Mouse (Mus musculus) forebrain, postnatal 0 days (tissue): ENCODE measurements around the gene Cep152. TPM values are rescaled to one million over a fixed set of nuclear protein-coding genes. Genes with fewer than 3 reads are reported as not detected.

Experiments
- ATAC-seq: fragments of 200-750 bp; cut with Nextera tagmentation; 2 replicates; pipeline ENCODE4 v1.8.0; 2017; ENCODE audit warnings: mild to moderate bottlenecking, moderate library complexity
- DNase-seq: peaks from one replicate; pipeline ENCODE4 v3.0.0-alpha.2; 2015
- H3K27ac ChIP-seq: fragments of 300-500 bp; sonication (generic); 2 replicates; pipeline ENCODE4 v1.5.1; 2014; ENCODE audit warnings: low read depth, mild to moderate bottlenecking, antibody characterized with exemption, low read length, moderate library complexity, mixed read lengths
- H3K27me3 ChIP-seq: fragments of 300-500 bp; sonication (generic); 2 replicates; pipeline ENCODE4 v1.6.1; 2014; ENCODE audit warnings: mild to moderate bottlenecking, low read length, mixed read lengths; ENCODE audit not compliant: insufficient read depth
- H3K36me3 ChIP-seq: fragments of 300-500 bp; sonication (generic); 2 replicates; pipeline ENCODE4 v1.6.1; 2014; ENCODE audit warnings: mild to moderate bottlenecking, moderate library complexity; ENCODE audit not compliant: insufficient read depth
- H3K4me1 ChIP-seq: fragments of 300-500 bp; sonication (generic); 2 replicates; pipeline ENCODE4 v1.6.1; 2014; ENCODE audit warnings: antibody characterized with exemption; ENCODE audit not compliant: insufficient read depth
- H3K4me2 ChIP-seq: fragments of 300-500 bp; sonication (generic); 2 replicates; pipeline ENCODE4 v1.6.1; 2014; ENCODE audit warnings: low read depth, mild to moderate bottlenecking, moderate library complexity
- H3K4me3 ChIP-seq: fragments of 300-500 bp; sonication (generic); 2 replicates; pipeline ENCODE4 v1.5.1; 2014; ENCODE audit warnings: low read depth, low read length, mixed read lengths
- H3K9ac ChIP-seq: fragments of 300-500 bp; sonication (generic); 2 replicates; pipeline ENCODE4 v1.6.1; 2014; ENCODE audit warnings: mild to moderate bottlenecking
- H3K9me3 ChIP-seq: fragments of 300-500 bp; sonication (generic); 2 replicates; pipeline ENCODE4 v1.6.1; 2016; ENCODE audit warnings: low read length
- CTCF ChIP-seq: sonication (generic); IDR thresholded peaks from 2 replicates; pipeline ENCODE4 v1.5.1; 2016; ENCODE audit warnings: antibody characterized with exemption, control low read depth, low read depth
- WGBS: fragments of 180-500 bp; shearing (Covaris S2); extraction: QIAGEN DNeasy Blood & Tissue Kit; methylation state at CpG from one replicate; pipeline ENCODE4 v1.1.7; 2014; 5-methylcytosine and 5-hydroxymethylcytosine counted together
- polyA plus RNA-seq: library from polyadenylated mRNA; unstranded; fragments of >200 nt; fragmentation: Nextera tagmentation; extraction: Ambion mirVana; gene quantifications from 2 replicates; pipeline ENCODE4 v1.2.1, GENCODE M21; 2015
- total RNA-seq: library from RNA; depleted of rRNA; stranded (reverse); fragments of >200 nt; gene quantifications from 2 replicates; pipeline ENCODE4 v1.2.3, GENCODE M21; 2014; rRNA removed

Gene Cep152
- 2.2 and 2.4 TPM in 2 replicates for total RNA-seq
- 0.92 and 1.4 TPM in 2 replicates for polyA plus RNA-seq

GRCm38 (mm10) chr2:125624837-125625351 lies at the start of gene Cep152:
Gene Cep152 (minus strand): TSS chr2:125625113.
- peak; percentile 66 for TF ChIP-seq CTCF
- Histone ChIP-seq H3K36me3 (no peaks in the 10 kb centered on the region), H3K27me3 (no peaks in the 10 kb centered on the region), H3K9ac (peak within 1 kb of the TSS; percentile 53), H3K9me3 (no peaks in the 10 kb centered on the region), H3K4me1 (peaks cover 7% of the 10 kb centered on the region), H3K4me2 (peak within 1 kb of the TSS; percentile 68), H3K4me3 (peak within 1 kb of the TSS; percentile 77), H3K27ac (no peak within 1 kb of the TSS)
- peak; percentile 97 for DNase-seq
- WGBS = 2% methylated on average over 50 of the region's 50 CpGs
- peak; percentile 100 for ATAC-seq

GRCm38 (mm10) chr2:125672957-125673631 lies 48.2 kb upstream of the Cep152 start, which contains the start of gene Eid1:
Gene Eid1 (plus strand): TSS chr2:125673095.
- no peak for TF ChIP-seq CTCF
- peak; percentile 97 for DNase-seq
- no peaks in the 10 kb centered on the region for H3K9me3 ChIP-seq
- H3K9ac ChIP-seq = peak within 1 kb of the TSS; percentile 97
- peak within 1 kb of the TSS; percentile 61 for H3K4me2 ChIP-seq
- H3K4me3 ChIP-seq = peak within 1 kb of the TSS; percentile 86
- peak; percentile 96 for ATAC-seq
- WGBS = under 1% methylated on average over 74 of the region's 79 CpGs
- H3K27me3 ChIP-seq = no peaks in the 10 kb centered on the region
- H3K4me1 ChIP-seq = 0 out of 2 replicates have a peak, but pooled peaks cover 7% of the 10 kb centered on the region
- H3K36me3 ChIP-seq = no peaks in the 10 kb centered on the region
- H3K27ac ChIP-seq = peak within 1 kb of the TSS; percentile 99

GRCm38 (mm10) chr2:125672568-125672956 lies 47.6 kb upstream of the Cep152 start:
- H3K27me3 ChIP-seq = no peaks in the 10 kb centered on the region
- H3K4me1 ChIP-seq = 0 out of 2 replicates have a peak, but pooled peaks cover 7% of the 10 kb centered on the region
- ATAC-seq = no peak; the same call in 1 of the 2 replicates
- no peak for TF ChIP-seq CTCF
- H3K9ac ChIP-seq = peak overlapping the region; percentile 97
- DNase-seq = no peak
- no peaks in the 10 kb centered on the region for H3K9me3 ChIP-seq
- WGBS = 24% methylated on average over 8 of the region's 20 CpGs
- H3K4me2 ChIP-seq = peak overlapping the region; percentile 61
- H3K27ac ChIP-seq = peak overlapping the region; percentile 99
- H3K4me3 ChIP-seq = peak overlapping the region; percentile 86
- no peaks in the 10 kb centered on the region for H3K36me3 ChIP-seq

GRCm38 (mm10) chr2:125670846-125671245 lies 45.9 kb upstream of the Cep152 start:
- Histone ChIP-seq H3K9ac (no peak overlapping the region), H3K4me2 (no peak overlapping the region), H3K27ac (no peak overlapping the region), H3K27me3 (no peaks in the 10 kb centered on the region), H3K4me3 (no peak overlapping the region), H3K4me1 (0 out of 2 replicates have a peak, but pooled peaks cover 7% of the 10 kb centered on the region), H3K9me3 (no peaks in the 10 kb centered on the region), H3K36me3 (no peaks in the 10 kb centered on the region)
- no peak for ATAC-seq
- TF ChIP-seq CTCF = peak; percentile 39; the same call in 1 of the 2 replicates
- DNase-seq = no peak
- WGBS = 50% methylated on average over 1 of the region's 1 CpGs

GRCm38 (mm10) chr2:125667721-125668120 lies 42.8 kb upstream of the Cep152 start:
- no peaks in the 10 kb centered on the region for H3K36me3 ChIP-seq
- no peak overlapping the region for H3K27ac ChIP-seq
- H3K9ac ChIP-seq = no peak overlapping the region
- H3K4me3 ChIP-seq = no peak overlapping the region
- H3K4me2 ChIP-seq = no peak overlapping the region
- TF ChIP-seq CTCF = no peak
- DNase-seq (no peak), ATAC-seq (no peak)
- H3K9me3 ChIP-seq = no peaks in the 10 kb centered on the region
- WGBS = 90% methylated on average over 7 of the region's 7 CpGs
- H3K27me3 ChIP-seq = no peaks in the 10 kb centered on the region
- no peaks in the 10 kb centered on the region for H3K4me1 ChIP-seq

GRCm38 (mm10) chr2:125667184-125667583 lies 42.3 kb upstream of the Cep152 start:
- no peak for TF ChIP-seq CTCF
- Histone ChIP-seq H3K36me3 (no peaks in the 10 kb centered on the region), H3K27me3 (no peaks in the 10 kb centered on the region), H3K4me1 (no peaks in the 10 kb centered on the region), H3K4me3 (no peak overlapping the region), H3K4me2 (no peak overlapping the region), H3K9ac (no peak overlapping the region), H3K9me3 (no peaks in the 10 kb centered on the region), H3K27ac (no peak overlapping the region)
- DNase-seq = no peak
- WGBS = 82% methylated on average over 5 of the region's 5 CpGs
- ATAC-seq = no peak

GRCm38 (mm10) chr2:125666668-125667067 lies 41.8 kb upstream of the Cep152 start:
- H3K4me1 ChIP-seq = no peaks in the 10 kb centered on the region
- H3K4me3 ChIP-seq = no peak overlapping the region
- TF ChIP-seq CTCF = no peak
- WGBS = 76% methylated on average over 4 of the region's 4 CpGs
- H3K27ac ChIP-seq = no peak overlapping the region
- no peaks in the 10 kb centered on the region for H3K27me3 ChIP-seq
- no peak overlapping the region for H3K4me2 ChIP-seq
- ATAC-seq (no peak), DNase-seq (no peak)
- H3K9ac ChIP-seq = no peak overlapping the region
- no peaks in the 10 kb centered on the region for H3K36me3 ChIP-seq
- H3K9me3 ChIP-seq = no peaks in the 10 kb centered on the region
